Mouse (Mus musculus) lung, postnatal 10 days (tissue): ENCODE measurements around the gene Gpr132.

ENCODE experiments used
- DNase-seq: peaks from one replicate; pipeline ENCODE4 v3.0.0; 2021

Gpr132 gene

DNA sequence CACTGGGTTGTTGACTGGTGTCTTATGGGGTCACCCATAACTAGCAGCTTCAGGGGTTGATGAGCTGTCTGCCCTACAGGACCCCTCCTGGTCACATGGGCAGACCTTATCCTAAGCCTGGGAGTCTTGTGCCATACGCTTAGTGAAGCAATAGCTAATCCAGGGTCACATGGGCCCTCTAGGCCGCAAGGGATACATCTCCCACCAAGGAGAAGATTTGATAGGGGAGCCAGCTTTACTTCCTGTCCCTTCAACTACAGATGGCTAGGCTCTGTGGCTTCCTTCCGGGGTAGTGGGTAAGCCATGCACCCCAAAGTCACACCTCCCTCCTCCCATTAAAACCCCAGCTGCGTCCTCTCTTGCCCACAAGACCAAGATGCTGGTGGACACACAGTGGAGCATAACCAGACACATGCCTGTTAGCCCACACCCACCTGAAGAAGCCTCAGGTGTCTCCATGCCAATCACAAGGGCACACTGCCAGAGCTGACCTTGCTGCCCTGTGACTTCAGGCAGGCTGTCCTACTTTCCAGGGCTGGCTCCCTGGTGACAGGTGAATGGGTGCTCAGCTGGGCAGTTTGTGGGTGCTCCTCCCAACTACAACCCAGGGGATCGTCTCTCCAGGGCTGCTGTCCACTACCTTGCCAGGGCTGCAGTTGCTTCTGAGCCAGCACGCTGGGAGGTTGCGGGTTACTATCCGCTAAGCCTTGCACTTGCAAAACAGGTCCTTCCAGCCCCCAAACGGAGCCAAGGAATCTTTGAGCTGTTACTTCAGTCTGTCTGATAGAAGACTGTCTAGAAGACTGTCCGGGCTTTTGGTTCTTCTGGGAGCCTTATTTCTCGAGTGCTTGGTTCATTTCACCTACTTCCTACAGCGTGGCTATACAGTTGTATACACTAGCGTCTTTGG is at the start of gene Gpr132:
TSS of gene Gpr132 (minus strand) at position 51 of the 910 bp plus-strand sequence.
- DNase-seq, result no peak

DNA sequence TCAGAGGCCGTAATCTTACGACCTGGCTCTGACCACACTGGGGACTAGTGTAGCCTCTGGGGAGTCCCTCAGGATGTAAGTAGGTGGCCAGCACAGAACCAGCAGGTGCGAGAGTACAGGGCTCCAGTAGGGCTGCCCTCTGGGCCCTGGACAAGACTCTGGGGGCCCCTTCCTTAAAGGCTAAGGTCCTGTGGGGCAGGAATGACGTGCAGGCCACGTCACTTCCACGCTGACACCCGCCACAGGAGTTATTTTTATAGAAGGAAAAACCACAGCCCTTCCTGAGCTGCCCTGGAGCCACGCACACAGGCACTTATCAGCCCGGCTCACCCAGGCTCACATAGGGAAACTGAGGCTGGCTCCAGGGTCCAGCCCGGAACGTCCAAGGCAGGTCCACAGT is 49.5 kb upstream of the Gpr132 start:
- DNase-seq, result no peak

DNA sequence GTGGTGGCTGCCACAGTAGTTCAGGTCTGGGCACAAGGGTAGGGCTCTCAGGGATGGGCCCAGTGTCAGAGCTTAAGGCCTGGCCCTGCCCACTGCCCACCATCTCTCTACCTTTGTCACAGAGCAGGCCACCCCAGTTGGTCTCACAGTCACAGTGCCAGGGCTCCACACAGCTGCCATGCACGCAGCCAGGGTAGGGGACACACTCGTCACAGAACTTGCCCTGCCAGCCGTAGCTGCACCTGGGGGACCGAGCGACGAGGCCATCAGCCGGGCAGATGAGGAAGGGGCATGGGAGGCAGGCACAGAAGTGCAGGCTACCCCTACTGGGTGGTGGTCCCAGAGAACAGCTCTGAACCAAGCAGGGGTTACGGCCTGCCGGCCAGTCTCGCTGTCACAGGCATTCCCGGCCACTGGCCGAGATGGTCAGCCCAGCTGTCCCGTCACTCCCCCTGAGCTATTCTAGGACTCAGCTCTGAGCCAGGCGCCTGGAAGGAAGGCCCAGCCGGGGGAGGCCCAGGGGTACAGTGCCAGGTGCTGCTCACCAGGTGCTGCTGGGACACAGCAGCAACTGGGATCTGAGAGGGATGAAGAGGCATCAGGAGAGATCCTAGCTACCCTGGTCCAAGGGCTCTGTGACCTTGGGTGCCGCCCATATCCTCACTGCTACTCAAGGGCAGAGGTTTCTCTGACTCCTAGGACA is 48.8 kb upstream of the Gpr132 start:
- no peak for DNase-seq

DNA sequence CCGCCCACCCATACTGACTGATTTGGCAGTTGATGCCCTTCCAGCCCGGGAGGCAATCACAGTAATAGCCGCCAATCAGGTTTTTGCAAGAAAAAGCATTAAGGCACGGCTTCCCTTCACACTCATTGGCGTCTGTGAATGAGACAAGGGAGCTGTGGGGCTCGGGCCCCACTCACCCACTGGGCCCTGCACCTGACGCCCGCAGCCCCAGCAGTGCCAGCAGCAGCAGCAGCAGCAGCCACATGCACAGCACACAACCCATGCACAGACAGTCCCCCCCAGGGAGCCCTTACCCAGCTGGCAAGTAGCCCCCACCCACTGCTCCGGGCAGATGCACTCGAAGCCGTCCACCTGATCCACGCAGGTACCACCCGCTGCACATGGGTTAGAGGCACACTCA is 47.6 kb upstream of the Gpr132 start:
- no peak for DNase-seq

DNA sequence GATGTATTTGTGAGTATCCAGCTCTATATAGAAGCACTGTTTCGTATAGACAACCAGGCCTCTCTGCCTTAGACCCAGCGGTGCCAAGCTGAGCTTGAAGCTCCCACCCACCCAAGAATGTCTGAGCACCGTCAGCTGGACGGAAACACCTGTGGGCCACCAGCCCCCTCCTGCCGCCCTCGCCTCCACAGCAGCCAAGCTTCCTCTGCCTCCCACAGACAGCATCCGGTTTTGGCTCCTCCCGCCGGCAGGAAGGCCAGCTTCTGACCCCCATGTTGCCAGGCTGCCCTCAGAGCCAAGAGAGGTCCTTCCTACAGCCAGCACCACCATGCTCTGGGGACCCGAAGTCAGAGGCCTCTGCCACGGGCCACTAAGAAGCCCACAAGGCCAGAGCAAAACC is 46.5 kb upstream of the Gpr132 start:
- peak; percentile 56 for DNase-seq

DNA sequence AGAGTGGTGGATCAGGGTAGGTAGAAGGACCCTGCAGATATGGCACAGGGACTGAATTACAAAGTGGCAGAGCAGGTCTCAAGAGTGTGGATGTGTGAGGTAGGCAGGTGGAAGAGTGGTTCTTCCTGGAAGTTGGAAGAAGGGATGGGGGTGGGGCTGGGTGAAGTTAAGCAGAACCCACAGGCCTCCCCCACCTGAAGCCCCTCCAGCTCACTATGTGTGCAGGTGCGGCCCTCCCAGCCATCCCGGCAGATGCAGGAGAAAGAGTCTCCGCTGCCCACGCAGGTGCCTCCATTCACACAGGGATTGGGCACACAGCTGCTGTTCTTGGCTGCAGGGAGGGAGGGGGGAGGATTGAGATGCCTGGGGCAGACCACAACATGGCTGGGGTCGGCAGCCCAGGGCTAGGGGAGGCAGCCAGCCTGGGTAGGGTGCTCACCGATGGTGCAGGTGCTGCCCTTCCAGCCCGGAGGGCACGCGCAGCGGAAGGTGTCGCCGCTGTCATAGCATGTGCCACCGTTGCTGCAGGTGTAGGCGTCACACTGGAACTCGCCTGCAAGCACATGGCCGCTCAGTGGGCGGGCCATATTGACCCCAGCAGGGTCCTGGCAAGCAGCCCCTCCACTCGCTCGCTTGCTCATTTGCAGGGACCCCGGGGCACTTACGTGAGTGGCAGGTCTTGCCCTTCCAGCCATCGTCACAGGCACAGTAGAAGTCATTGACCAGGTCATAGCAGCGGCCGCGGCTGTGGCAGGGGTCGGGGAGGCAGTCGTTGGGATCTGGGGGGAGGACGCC is 45.1 kb upstream of the Gpr132 start:
- no peak for DNase-seq

DNA sequence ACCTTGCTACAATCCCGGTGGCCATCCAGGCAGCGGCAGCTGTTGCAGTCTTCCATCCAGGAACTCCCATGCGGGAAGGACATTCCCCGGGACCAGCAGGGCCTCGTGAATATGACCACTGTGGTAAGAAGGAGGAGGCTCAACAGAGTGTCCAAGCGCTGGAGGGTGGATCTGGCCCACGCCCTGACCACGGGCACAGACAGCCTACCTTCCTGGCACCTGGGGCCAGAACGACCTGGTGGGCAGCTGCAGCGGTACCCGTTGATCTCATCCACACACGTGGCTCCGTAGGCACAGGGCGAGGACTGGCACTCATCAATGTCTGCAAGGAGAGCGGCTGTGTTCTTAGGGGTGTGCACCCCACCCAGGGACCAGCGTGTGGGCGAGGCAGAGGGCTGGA is 43.7 kb upstream of the Gpr132 start:
- no peak for DNase-seq

DNA sequence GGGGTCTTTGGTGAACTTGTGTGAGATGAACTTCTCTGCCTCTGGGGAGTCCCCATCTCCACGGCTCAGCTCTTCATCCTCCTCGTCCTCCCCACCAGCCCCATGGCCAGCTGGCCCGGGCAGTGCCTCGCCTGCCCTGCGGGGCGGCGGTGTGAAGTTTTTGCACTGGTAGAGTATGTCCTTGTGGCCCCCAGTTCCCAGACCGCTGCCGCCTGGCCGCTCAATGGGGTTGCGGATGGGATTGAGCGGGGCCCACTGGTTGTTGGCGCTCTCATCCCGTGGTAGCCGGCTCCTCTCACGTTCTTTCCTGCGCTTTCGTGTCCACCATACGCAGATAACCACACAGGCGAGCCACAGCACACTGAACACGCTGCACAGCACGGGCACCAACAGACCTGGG is 41.0 kb upstream of the Gpr132 start:
- DNase-seq, result no peak

DNA sequence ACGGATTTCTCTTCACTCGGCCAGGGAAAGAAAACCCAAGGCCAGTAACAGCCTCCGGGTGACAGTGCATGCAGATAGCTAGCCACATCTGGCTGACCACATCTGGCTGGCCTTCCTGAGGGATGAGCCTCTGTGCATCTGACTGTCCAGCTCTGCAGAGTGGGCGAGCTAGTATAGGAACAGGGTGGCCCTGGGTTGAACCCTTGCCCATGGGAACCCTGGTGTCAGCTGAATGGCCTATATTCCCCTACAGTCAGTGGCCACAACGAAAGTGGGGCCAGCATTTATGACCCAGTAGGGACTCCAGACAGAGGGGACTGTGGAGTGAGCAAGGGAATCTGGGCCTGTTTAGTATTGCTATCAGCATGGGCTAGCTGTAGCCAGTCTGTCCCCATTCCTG is 37.0 kb upstream of the Gpr132 start:
- DNase-seq, result no peak

DNA sequence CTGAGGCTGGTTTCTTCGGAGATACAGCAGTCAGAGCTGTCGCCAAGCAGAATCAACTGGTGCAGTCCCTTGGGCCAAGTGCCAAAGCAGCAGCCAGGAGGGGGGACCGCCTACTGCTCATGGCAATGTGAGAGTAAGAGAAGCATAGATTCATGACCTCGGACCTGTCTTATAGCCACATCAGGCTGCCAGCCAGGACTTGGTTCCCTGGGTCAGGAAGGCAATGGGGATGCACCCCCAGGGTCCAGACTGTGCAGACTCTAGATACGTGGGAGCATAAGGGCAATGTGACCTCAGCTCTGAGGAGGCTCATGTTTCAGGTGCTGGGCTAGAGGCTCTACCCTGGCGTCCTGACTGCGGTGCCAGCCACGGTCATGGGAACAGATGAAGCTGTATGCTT is 35.9 kb upstream of the Gpr132 start:
- DNase-seq, result no peak

DNA sequence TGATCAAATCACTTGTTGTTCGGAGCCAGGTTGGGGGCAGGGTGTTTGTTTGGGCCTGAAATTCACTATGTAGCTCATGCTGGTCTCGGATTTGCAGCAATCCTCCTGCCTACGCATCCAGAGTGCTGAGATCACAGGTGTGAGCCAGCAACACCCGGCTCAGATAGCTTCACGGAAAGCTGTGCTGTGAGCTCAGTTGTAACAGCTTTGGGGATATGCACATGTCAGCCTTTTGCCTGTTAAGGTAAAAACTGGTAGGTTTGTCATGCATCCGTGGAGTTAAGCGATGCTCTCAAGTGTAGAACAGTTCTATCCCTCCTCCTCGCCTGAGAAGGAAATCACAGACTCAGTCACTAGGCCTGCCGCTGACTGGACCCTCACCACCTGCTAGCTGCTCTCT is 32.6 kb upstream of the Gpr132 start:
- DNase-seq, result no peak

DNA sequence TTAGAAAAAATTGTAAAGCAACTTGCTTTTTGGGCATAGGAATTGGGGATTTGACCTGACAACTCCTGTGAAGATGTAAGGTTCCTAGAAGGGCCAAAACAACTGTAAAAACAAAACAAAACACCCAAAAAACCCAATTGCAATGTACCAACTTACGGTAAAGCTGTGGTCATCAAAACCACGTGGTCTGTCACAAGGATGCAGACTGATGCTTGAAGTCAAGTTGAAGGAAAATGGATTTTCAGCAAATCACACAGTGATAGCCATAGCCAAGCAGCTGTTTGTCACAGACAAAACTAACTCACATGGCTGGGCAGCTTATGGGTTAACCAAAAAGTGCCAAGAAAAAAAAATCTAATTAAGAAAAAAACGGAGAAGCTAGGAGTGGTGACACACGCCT is 30.9 kb upstream of the Gpr132 start:
- no peak for DNase-seq

DNA sequence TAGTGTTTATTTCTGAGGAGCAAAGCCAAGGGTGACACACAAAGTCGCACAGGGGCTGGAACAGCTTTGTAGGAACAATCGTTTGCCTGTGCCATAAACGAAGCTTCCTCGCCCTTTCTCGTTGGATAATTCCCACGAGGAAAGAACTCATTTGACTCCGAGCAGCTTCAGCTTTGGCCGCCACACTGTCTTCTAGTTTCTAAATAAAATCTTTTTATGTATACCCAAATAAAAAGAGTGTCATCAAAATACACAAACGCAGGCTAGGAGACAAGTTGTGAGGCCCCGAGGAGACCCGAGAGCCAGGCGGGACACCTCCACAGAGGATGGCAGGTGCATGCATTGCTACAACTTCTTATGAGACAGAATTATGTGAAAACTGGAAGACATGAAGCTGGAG is 30.3 kb upstream of the Gpr132 start:
- DNase-seq, result no peak

DNA sequence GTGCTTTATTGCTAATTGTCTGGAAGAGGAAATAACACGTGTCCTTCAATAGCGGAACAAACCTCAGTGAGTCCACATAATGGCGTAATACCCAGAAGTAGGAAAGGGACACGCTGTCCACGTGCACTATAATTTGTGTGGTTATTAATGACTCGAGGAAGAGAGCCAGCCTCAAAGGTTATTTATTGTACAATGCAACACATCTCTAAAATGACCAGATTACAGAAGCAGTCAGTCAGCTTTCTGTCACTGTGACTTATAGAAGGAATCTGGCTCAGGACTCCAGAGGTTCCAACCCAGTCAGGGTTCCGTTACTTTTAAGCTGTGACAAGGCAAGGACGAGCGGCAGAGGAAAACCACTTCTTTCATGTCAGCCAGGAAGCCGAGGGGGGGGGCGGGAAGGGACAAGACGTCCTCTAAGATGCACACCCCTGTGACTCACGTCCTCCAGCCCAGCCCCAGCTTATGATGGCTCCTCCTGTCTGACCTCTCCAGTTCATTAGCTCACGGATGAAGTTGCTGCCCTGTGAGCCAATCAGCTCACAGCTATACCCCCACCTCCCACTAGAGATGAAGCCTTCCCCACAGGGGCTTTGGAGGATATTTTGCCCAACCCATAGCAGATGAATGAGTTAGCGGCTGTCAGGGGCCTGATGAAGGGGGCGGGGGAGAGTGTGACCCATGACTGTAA is 29.6 kb upstream of the Gpr132 start:
- DNase-seq, result peak; percentile 76

DNA sequence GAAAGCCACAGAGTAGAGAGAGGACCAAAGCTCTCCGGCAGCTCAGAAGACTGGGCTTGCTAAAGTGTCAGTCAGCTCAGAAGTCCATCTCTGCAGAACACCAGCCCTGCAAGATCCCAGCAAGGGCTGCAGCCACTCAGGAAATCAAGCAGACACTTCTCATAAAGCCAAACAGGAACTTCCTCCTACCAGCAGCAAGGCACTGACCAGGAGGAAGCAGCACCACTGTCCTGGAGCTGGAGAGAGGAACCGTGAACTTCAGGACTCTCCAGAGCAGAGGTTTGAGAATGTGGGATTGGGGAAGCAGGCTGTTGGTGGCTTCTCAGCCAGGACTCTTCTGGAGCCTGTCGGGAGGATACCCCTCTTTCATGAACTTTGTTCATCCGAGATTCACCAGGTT is 26.9 kb upstream of the Gpr132 start:
- DNase-seq, result peak; percentile 56

DNA sequence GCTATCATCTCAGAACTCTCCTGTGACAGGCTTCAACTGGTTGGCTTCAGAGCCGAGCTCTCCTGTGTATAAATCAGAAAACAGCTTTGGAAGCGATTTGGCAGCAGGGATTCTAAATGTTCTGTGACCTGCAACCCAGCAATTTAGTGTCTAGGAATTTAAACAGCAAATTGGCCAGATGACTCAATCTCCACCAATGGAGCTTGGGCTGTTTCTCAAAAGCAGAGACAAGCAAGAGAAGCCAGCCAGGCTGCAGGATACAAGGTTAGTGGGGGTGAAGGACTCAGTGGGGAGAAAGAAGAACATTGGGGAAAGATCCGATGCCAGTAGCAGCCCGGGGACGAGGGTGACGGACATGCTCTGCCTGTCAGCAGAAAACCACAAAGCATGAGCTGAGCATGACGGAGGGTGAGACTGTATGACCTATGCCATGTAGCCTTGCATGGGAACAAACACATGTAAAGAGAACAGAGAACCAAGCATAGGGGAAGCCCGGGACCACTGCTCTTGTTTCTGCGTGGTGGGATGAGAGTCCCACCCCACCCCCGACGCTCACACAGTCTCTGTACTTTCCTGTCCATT is 26.4 kb upstream of the Gpr132 start:
- DNase-seq, result no peak

DNA sequence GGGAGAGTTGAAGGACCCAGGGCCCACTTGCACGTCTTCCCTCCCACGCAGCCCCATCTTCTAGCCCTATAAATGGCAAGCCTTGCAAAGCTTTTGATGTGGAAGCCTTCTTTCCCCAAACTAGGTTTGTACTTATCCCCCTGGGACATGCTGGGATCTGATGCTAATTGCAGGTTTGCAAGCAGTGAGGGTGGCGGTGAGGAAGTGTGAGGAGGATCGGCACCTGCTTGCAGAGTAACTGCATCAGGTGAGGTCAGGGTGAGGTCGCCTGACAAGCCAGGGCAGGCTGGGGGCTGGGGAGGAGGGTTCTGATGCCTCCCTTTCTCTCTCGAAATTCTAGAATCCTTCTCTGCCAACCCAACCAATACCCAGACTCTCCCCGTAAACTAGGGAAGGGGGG is 17.4 kb upstream of the Gpr132 start:
- no peak for DNase-seq

DNA sequence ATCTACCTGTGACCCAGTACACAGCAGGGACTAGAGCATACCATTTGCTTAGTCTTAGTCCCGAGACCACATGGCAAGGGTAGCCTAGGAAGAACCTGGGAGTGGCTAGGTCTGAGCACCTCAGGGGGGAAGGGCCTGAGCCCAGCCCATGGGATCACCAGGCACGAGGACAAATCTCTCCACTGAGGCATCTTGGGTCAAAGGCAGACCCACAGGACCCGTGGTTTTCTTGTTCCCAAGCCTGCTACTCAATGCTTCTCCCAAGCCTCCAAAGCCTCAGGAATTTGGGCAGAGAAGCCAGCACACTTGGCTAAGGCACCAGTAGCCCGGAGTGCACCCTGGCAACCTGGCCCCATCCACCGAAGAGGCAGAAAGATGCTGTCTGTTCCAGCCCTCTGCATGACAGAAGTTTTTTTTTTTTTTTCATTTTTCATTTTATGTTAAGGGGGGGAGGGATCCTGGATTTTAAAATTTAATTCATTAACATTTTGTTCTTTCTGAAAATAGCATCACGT is 13.3 kb upstream of the Gpr132 start:
- no peak for DNase-seq

DNA sequence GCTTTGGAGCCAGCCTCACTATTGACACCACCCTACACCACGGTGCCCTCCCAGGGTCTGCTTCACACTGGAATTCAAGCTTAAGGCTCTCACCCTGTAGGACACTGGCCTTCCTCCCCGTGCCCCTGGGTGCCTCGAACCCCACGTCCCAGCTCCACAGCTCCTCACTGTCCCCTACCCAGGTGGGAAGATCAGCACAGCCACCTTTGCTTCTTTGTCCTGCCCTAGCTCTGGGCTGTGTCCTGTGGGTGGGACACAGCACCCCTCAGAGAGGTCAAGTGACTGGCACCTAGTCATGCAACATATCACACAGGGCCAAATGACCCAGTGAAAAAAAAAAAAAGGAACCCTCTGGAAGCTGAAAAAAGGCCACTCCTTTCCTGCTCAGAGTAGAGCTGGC is 12.6 kb upstream of the Gpr132 start:
- DNase-seq, result no peak

DNA sequence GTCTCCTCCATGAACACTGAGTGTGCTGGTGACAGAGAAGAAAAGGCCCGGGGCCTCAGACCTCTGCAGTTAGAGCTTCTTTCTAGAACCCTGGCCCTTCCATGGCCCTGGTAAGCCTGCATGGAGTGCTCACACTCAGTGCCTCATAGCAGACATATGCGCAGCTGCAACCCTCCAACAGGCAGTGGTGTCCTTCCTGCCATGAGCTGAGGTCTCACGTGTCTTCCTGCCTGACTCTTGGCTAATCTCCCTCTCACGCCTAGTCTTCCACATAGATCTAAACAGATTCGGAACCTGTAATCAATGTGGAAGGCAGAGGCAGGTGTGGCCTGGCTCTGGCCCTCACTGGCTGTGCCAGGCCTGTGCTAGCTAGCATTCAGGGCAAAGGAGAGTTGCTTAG is 11.7 kb upstream of the Gpr132 start:
- DNase-seq, result no peak

DNA sequence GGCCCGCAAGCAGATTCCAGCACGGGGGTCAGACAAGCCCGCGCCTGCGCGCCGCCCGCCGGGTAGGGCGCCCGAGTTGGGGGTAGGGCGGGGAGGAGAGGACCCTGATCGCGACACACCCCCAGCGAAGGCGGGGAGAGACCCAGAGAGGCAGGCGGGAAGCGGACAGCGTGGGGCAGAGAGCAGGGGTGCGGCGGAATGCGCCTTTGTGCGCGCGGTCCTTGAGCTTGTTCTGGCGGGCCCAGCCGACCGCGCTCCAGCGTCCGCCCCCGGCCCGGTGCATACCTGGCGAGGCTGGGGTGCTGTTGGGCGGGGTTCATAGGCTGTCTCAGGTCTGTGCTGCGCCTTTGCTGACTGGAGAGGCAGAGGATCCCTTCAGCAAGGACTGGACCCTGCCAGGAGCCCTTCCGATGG is 9.6 kb upstream of the Gpr132 start:
- DNase-seq, result peak; percentile 66

DNA sequence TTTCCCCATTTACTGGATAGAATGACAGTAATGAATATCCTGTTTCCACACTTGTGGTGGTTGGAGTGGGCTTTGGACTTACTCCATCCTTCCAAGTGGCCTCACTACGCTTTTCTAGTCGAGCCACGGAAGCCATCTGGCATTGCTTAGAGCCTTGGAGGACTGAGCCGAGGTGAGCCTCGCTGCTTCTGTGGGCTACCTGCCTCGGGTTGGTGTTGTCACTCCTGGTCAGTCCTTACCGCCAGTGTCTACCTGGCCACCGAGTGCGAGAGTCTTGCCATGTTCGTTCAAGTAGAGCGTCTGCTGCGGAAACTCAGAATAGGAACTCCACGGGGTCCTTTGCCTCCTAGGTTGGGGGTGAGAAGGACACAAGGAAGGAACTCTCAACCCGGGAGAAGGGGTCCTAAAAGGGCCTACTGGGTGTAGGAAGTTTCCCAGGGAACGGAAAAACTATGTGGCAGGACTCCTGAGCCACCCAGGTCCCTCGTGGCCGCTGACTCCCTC is 9.1 kb upstream of the Gpr132 start:
- DNase-seq, result no peak
